Mouse (Mus musculus): ENCODE data around the gene Aox3. TPM values are rescaled to one million over a fixed set of nuclear protein-coding genes. Genes with fewer than 3 reads are reported as not detected.

Aox3 gene
- 0.11 and 0.35 TPM in 2 replicates for polyA plus RNA-seq (2014; fragmentation: Nextera tagmentation; extraction: Ambion mirVana)

DNA sequence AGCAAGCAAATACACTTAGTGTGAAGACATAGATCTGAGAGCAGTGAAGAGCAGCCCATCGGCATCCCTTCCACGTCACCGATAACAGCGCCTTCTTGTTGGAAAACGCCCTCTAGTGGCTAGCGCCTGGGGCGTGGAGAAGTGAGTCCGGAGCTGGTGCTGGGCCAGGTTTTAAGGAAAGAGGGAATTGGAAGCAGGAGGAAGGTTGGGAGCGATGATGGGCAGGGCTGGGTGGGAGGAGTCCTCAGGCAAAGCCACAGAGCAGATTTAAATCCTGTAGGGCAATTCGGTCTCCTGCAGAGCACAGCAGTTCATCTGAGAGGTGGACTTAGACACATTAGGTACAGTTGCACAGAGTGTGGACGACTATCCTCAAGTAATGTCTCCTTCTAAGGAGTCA, at the start of gene Aox3:
Gene Aox3, plus strand, starts transcription at position 251 of the 400 bp plus-strand sequence.
- no peak within 1 kb of the TSS for H3K9ac ChIP-seq (ENCODE audit: low read length)
- H3K27me3 ChIP-seq (replicated peaks; ENCODE audit: control insufficient read depth, insufficient read depth, low read length), result no peaks in the 10 kb centered on the region
- peak within 1 kb of the TSS; percentile 20; the same call in 1 of the 2 replicates for H3K4me2 ChIP-seq (ENCODE audit: low read length)
- 11% methylated on average over 11 of the region's 11 CpGs for WGBS
- no peak within 1 kb of the TSS for H3K27ac ChIP-seq (ENCODE audit: low read depth, low read length)
- ATAC-seq (peak; percentile 75), DNase-seq (ENCODE audit: low spot score) (peak; percentile 84)
- no peaks in the 10 kb centered on the region for H3K36me3 ChIP-seq (ENCODE audit: control insufficient read depth, insufficient read depth, low read length)
- no peaks in the 10 kb centered on the region for H3K9me3 ChIP-seq (replicated peaks; ENCODE audit: control insufficient read depth, low read length)
- H3K4me3 ChIP-seq (ENCODE audit: low read depth, low read length), result no peak within 1 kb of the TSS
- no peaks in the 10 kb centered on the region for H3K4me1 ChIP-seq (ENCODE audit: control insufficient read depth, insufficient read depth, low read length)

DNA sequence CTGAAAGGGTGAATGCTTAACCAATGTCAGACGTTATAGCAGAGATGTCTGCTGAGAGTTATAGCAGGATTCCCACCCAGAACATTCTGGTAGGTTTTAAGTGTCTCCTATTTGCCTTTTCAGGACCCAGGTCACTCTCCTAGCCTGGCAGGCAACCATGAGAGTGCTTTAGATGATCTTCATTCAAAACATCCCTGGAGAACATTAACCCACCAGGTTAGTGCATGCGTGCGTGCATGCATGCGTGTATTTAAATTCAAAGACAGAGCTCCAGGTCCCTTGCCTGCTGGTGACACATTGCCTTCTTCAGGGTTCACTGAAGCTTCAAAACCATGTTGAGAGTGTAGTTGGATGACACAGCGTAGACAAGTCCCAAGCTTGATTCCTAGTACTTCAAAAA, 47.8 kb upstream of the Aox3 start:
- Histone ChIP-seq H3K4me3 (ENCODE audit: low read depth, low read length) (no peak overlapping the region), H3K9me3 (replicated peaks; ENCODE audit: control insufficient read depth, low read length) (no peaks in the 10 kb centered on the region), H3K4me2 (ENCODE audit: low read length) (no peak overlapping the region), H3K36me3 (ENCODE audit: control insufficient read depth, insufficient read depth, low read length) (no peaks in the 10 kb centered on the region), H3K9ac (ENCODE audit: low read length) (no peak overlapping the region), H3K4me1 (ENCODE audit: control insufficient read depth, insufficient read depth, low read length) (no peaks in the 10 kb centered on the region), H3K27ac (ENCODE audit: low read depth, low read length) (no peak overlapping the region), H3K27me3 (replicated peaks; ENCODE audit: control insufficient read depth, insufficient read depth, low read length) (no peaks in the 10 kb centered on the region)
- 86% methylated on average over 5 of the region's 5 CpGs for WGBS
- ATAC-seq (no peak), DNase-seq (ENCODE audit: low spot score) (no peak)

DNA sequence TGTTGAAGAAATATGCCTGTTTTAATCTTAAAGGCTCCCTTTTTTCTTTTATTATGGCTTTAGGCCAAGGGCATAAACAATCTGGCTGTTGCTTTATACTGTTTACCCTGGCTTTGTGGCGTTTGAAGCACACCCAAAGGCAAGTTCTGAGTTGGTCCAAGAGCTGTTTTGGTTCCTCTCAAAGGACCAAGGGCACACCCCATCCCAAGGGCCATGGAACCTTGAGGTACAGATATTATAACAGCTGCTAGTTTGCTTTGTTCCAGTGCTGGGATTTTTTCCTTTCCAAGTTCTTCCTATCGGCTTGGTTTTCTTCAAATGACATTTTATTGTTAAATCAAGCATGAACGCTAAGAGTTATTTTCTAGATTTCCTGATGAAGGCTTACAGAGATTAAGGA, 47.3 kb upstream of the Aox3 start:
- Histone ChIP-seq H3K36me3 (ENCODE audit: control insufficient read depth, insufficient read depth, low read length) (no peaks in the 10 kb centered on the region), H3K9ac (ENCODE audit: low read length) (no peak overlapping the region), H3K4me2 (ENCODE audit: low read length) (no peak overlapping the region), H3K4me3 (ENCODE audit: low read depth, low read length) (no peak overlapping the region), H3K9me3 (replicated peaks; ENCODE audit: control insufficient read depth, low read length) (no peaks in the 10 kb centered on the region), H3K4me1 (ENCODE audit: control insufficient read depth, insufficient read depth, low read length) (no peaks in the 10 kb centered on the region), H3K27ac (ENCODE audit: low read depth, low read length) (no peak overlapping the region), H3K27me3 (replicated peaks; ENCODE audit: control insufficient read depth, insufficient read depth, low read length) (no peaks in the 10 kb centered on the region)
- WGBS, result 61% methylated on average over 3 of the region's 3 CpGs
- DNase-seq (ENCODE audit: low spot score) (no peak), ATAC-seq (no peak)

DNA sequence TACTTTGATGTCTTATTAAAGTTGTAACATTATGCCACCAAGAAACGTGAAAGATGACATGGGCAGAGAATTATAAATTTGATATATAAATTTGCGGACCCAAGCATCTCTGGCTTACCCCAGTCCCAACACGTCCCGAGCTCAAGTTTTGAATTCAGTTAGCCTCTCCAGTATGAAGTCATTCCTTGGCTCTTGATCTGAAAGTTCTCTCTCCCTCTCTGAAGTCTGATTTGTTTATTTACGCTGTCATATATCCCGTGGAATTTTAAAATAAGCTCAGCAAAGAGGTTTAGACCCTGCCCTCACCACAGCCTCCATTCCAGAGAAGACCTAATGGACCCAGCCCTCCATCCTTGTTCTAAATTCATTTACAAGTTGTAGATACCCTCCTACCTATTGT, 43.7 kb upstream of the Aox3 start:
- Histone ChIP-seq H3K27me3 (replicated peaks; ENCODE audit: control insufficient read depth, insufficient read depth, low read length) (no peaks in the 10 kb centered on the region), H3K9me3 (replicated peaks; ENCODE audit: control insufficient read depth, low read length) (no peaks in the 10 kb centered on the region), H3K36me3 (ENCODE audit: control insufficient read depth, insufficient read depth, low read length) (no peaks in the 10 kb centered on the region), H3K4me2 (ENCODE audit: low read length) (no peak overlapping the region), H3K27ac (ENCODE audit: low read depth, low read length) (no peak overlapping the region), H3K4me1 (ENCODE audit: control insufficient read depth, insufficient read depth, low read length) (no peaks in the 10 kb centered on the region), H3K9ac (ENCODE audit: low read length) (no peak overlapping the region), H3K4me3 (ENCODE audit: low read depth, low read length) (no peak overlapping the region)
- no peak for ATAC-seq
- DNase-seq (ENCODE audit: low spot score), result no peak
- WGBS, result 92% methylated on average over 6 of the region's 6 CpGs

DNA sequence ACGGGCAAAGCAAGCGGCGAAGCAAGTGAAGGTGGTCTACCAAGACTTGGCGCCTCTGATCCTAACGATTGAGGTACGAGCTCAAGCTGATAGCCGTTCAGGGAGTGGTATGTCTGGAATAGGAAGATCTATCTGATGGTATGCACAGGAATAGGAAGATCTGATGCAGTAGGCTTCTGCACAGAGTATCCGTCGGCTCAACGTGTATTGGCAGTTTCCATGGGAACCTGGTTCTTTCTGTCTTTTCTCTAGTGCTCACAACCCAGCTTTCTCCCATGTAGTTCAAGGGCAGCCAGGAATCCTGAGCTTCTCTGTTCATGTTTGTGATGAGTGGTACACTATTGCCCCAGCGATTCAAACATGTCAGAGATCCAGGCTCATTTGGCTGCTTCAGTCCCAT, 42.8 kb upstream of the Aox3 start:
- Histone ChIP-seq H3K4me1 (ENCODE audit: control insufficient read depth, insufficient read depth, low read length) (no peaks in the 10 kb centered on the region), H3K27me3 (replicated peaks; ENCODE audit: control insufficient read depth, insufficient read depth, low read length) (no peaks in the 10 kb centered on the region), H3K9me3 (replicated peaks; ENCODE audit: control insufficient read depth, low read length) (no peaks in the 10 kb centered on the region), H3K4me3 (ENCODE audit: low read depth, low read length) (no peak overlapping the region), H3K9ac (ENCODE audit: low read length) (no peak overlapping the region), H3K4me2 (ENCODE audit: low read length) (no peak overlapping the region), H3K36me3 (ENCODE audit: control insufficient read depth, insufficient read depth, low read length) (no peaks in the 10 kb centered on the region), H3K27ac (ENCODE audit: low read depth, low read length) (no peak overlapping the region)
- DNase-seq (ENCODE audit: low spot score) (no peak), ATAC-seq (no peak)
- WGBS, result 94% methylated on average over 11 of the region's 11 CpGs

DNA sequence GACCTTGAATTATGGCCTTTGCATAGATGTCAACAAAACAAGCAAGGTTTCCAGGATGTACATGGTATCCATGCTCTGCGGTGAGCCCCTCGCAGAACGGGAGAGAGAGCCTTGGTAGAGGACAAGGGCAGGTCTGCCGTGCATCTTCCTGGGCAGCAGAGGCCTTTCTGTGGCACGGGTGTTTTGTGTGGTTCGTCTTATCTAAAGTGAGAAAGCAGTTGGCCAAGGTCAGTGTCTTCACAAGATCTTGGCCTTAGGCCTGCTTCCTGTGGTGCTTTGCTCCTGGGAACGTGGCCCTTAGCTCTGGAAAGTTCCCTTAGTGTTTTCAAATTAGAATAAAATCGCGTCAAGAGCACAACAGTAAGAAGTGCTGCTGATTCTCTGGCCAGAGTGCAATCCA, 41.9 kb upstream of the Aox3 start:
- no peak overlapping the region for H3K4me3 ChIP-seq (ENCODE audit: low read depth, low read length)
- no peaks in the 10 kb centered on the region for H3K36me3 ChIP-seq (ENCODE audit: control insufficient read depth, insufficient read depth, low read length)
- H3K27ac ChIP-seq (ENCODE audit: low read depth, low read length), result no peak overlapping the region
- H3K27me3 ChIP-seq (replicated peaks; ENCODE audit: control insufficient read depth, insufficient read depth, low read length), result no peaks in the 10 kb centered on the region
- 84% methylated on average over 9 of the region's 9 CpGs for WGBS
- ATAC-seq (no peak), DNase-seq (ENCODE audit: low spot score) (no peak)
- H3K4me1 ChIP-seq (ENCODE audit: control insufficient read depth, insufficient read depth, low read length), result no peaks in the 10 kb centered on the region
- H3K4me2 ChIP-seq (ENCODE audit: low read length), result no peak overlapping the region
- H3K9ac ChIP-seq (ENCODE audit: low read length), result no peak overlapping the region
- no peaks in the 10 kb centered on the region for H3K9me3 ChIP-seq (replicated peaks; ENCODE audit: control insufficient read depth, low read length)

DNA sequence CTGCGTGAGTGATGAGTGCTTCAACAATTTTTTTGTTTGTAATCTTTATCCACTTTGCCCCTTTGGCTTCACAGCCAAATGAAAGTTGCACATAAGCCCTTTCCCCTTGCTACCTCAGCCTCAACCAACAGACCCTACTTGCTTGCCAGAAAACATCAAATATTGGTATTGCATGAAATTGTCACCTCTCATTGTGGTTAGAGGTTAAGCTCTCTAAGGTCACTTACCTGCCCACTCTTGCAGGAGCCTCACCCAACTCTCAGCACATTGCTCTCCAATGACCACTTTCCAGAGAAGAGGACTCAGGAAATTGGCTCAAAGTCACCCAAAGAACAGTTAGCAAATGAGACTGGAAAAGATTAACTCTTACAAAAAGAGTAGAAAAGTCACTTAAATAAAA, 41.4 kb upstream of the Aox3 start:
- Histone ChIP-seq H3K36me3 (ENCODE audit: control insufficient read depth, insufficient read depth, low read length) (no peaks in the 10 kb centered on the region), H3K4me3 (ENCODE audit: low read depth, low read length) (no peak overlapping the region), H3K9me3 (replicated peaks; ENCODE audit: control insufficient read depth, low read length) (no peaks in the 10 kb centered on the region), H3K4me1 (ENCODE audit: control insufficient read depth, insufficient read depth, low read length) (no peaks in the 10 kb centered on the region), H3K27me3 (replicated peaks; ENCODE audit: control insufficient read depth, insufficient read depth, low read length) (no peaks in the 10 kb centered on the region), H3K9ac (ENCODE audit: low read length) (no peak overlapping the region), H3K27ac (ENCODE audit: low read depth, low read length) (no peak overlapping the region), H3K4me2 (ENCODE audit: low read length) (no peak overlapping the region)
- DNase-seq (ENCODE audit: low spot score), result no peak
- ATAC-seq, result no peak
- 89% methylated on average over 1 of the region's 1 CpGs for WGBS

DNA sequence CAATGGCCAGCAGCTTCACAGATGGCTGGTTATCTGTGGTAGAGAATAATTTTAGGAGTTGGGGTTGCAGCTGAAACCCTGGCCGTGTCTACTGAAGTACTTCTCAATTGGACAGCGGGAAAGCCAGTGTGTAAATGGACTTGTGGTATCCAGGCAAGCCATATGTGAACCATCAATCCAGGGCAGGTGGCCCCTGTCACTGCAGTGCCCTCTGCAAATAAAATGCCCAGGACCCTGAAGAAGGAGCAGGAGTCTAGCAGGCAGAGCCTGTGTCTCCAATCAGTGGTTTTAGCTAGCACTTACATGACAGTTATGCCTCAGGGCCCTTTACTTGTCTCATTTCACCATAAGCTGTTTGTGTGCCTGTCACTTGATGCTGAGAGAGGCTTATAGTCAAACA, 40.5 kb upstream of the Aox3 start:
- no peaks in the 10 kb centered on the region for H3K4me1 ChIP-seq (ENCODE audit: control insufficient read depth, insufficient read depth, low read length)
- 88% methylated on average over 2 of the region's 2 CpGs for WGBS
- no peak overlapping the region for H3K9ac ChIP-seq (ENCODE audit: low read length)
- H3K9me3 ChIP-seq (replicated peaks; ENCODE audit: control insufficient read depth, low read length), result no peaks in the 10 kb centered on the region
- no peak overlapping the region for H3K4me3 ChIP-seq (ENCODE audit: low read depth, low read length)
- no peak overlapping the region for H3K27ac ChIP-seq (ENCODE audit: low read depth, low read length)
- H3K36me3 ChIP-seq (ENCODE audit: control insufficient read depth, insufficient read depth, low read length), result no peaks in the 10 kb centered on the region
- H3K4me2 ChIP-seq (ENCODE audit: low read length), result no peak overlapping the region
- H3K27me3 ChIP-seq (replicated peaks; ENCODE audit: control insufficient read depth, insufficient read depth, low read length), result no peaks in the 10 kb centered on the region
- DNase-seq (ENCODE audit: low spot score) (no peak), ATAC-seq (no peak)

DNA sequence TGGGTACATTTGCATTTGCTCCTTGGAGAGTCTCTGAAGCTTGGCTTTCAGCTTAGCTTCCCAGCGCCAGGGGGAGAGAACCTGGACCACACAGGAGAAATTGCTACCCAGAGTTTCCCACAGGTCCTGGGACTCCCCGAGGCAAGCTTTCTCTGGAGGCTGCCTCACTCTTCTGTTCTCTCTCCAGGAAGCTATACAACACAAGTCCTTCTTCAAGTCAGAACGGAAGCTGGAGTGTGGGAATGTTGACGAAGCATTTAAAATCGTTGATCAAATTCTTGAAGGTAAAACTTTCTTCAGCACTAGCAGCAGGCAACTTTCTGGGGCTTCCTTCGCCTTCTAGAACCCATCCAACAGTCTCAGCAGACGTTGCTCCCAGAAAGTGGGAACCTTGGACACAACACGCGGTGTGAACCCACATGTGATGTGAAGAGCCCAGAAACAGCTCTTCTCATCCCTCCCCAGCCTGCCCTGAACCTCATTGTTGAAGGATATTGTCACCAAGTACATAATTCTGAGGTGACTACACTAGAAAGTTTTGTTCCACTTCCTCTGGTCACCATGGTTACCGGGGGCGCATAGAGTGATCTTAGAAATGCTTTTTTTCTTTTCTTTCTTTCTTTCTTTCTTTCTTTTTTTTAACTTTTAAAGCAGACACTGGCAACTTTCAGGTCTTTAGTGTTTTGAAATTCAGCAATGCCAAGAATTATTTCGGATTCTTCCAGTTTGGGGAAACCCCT, 39.8 kb upstream of the Aox3 start:
- DNase-seq (ENCODE audit: low spot score) (no peak), ATAC-seq (no peak)
- 72% methylated on average over 12 of the region's 12 CpGs for WGBS
- Histone ChIP-seq H3K4me3 (ENCODE audit: low read depth, low read length) (no peak overlapping the region), H3K4me2 (ENCODE audit: low read length) (no peak overlapping the region), H3K27me3 (replicated peaks; ENCODE audit: control insufficient read depth, insufficient read depth, low read length) (no peaks in the 10 kb centered on the region), H3K4me1 (ENCODE audit: control insufficient read depth, insufficient read depth, low read length) (no peaks in the 10 kb centered on the region), H3K36me3 (ENCODE audit: control insufficient read depth, insufficient read depth, low read length) (no peaks in the 10 kb centered on the region), H3K9ac (ENCODE audit: low read length) (no peak overlapping the region), H3K9me3 (replicated peaks; ENCODE audit: control insufficient read depth, low read length) (no peaks in the 10 kb centered on the region), H3K27ac (ENCODE audit: low read depth, low read length) (no peak overlapping the region)

Data from forebrain, embryonic 14.5 days (tissue).